Mouse (Mus musculus) erythroblast, adult 5-6 weeks (primary cell): ENCODE data around the gene Mmp9. TPM values are rescaled to one million over a fixed set of nuclear protein-coding genes. Genes with fewer than 3 reads are reported as not detected.

Experiments
- ATAC-seq: replicated peaks from 2 replicates; pipeline ENCODE4 v1.8.0; 2016; ENCODE audit warnings: moderate number of reproducible peaks, mild to moderate bottlenecking, moderate TSS enrichment, inconsistent platforms; ENCODE audit not compliant: poor library complexity, low FRiP score, severe bottlenecking
- total RNA-seq, 2 experiments: library from RNA; stranded (forward) in 1 of 2; stranded (reverse) in 1 of 2; fragments of 150-400 nt in 1 of 2; fragments of 200-764, 138-1000 nt in 1 of 2; gene quantifications; 2 replicates each; pipeline versions ENCODE4 v1.2.3 to v1.2.4; 2015 to 2017; ENCODE audit warnings: low replicate concordance in 2 of 2

The Mmp9 gene
- total RNA-seq, 2 experiments from 2014 or later: 35.7 to 73.6 TPM

DNA sequence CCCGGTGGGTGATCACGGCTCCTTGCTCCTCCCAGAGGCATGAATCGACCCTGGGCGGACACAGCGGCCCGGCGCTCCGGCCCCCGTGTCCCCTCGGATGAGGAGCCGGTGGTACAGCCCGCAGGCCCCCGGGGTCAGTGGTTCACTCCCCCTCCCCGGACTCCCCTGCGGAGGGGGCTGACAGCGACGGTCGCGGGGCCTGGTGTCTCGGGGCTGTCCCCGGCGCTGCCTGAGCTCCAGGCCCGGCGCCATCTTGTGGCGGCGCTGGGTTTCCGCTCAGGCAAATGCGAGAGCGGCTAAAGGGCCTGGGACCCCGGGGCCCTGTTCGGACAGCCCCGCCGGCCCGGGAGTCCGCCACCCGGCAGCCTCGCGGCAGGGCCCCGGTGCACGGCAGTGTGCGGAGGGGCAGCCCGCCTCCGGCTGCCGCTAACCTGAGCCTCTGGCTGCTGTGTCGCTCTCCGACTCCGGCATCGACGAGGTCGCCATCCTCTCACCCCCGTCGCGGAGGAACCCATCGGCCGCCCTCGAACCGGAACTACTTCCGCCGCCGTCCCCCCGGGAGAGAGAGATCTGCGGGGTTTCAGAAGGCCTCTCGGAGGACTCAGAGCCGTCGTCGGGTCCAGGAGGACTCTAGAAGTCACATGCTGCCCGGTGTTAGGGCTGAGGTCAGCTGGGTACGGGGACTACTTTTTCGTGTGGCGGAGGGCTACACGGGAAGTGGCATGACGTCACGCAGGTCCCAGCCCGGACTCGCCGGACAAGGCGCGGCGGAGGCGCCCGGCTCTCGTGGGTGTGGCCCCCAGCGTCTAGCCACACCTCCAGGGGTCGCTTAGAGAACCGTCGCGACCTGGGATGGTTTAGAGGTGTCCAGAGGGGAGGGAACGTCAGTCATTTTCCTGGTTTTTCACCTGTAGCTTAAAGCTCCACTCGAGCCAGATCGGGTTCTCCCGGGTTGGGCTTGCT is 29.2 kb upstream of the Mmp9 start, which contains the start of gene Zfp335:
Gene Zfp335 (minus strand): TSS at position 672 of the 963 bp plus-strand sequence.
- ATAC-seq: peak; percentile 82

DNA sequence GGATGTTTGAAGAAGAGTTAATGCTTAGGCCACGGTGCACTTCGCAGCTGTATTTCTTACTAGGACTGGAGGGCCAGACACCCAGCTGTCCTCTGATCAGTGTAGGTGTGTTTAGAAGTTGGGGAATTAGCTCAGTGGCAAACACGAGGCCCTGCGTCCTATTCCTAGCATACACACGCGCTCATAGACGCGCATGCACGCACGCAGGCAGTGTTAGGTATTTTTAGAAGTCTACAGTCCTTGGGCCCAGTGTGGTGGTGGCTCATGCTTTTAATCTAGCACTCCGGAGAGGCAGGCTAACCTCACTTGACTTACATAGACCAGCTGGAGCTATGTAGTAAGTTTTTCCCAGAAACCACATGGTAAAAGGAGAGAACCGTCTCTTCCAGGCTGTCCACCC is 28.4 kb upstream of the Mmp9 start:
- ATAC-seq: peak; percentile 38

DNA sequence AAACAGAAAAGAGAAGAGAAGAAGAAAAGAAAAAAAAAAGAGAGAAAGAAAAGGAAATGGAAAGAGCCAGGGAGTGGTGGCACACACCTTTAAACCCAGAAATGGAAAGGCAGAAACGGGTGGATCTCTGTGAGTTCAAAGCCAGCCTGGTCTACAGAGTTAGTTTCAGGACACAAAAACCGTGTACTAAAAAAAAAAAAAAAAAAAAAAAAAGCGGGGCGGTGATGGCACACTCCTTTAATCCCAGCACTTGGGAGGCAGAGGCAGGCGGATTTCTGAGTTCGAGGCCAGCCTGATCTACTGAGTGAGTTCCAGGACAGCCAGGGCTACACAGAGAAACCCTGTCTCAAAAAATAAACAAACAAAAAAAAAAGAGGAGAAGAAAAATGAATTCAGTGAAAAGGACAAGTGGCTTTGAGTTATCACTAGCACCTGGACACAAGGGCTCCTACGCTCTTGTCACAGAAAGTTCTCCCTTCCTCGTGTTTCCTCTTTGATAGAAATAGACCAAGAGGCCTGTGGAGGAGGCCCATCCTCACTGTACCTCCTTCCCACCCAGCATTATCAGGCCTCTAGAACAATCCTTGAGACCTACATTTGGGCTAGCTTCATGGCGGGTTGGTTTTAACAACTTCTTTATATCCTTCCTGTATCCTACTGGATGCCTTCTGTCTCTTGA is 27.7 kb upstream of the Mmp9 start:
- ATAC-seq: no peak

DNA sequence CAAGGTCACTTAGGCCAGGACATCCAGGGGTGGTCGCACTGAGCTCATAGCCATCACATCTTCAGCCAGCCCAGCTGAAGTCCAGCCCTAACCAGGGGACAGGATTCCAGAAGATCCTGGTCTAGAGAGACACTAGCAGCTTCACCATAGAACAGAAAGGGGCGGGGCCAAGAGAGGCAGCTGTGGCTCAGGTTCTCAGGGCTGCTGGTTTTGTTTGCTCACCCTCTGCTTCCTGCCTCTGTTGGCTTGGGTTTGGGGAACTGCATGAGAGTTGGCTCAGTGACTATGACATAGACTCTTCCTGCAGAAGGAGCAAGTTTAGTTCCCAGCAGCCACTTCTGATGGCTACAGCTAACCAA is 27.2 kb upstream of the Mmp9 start:
- no peak for ATAC-seq

DNA sequence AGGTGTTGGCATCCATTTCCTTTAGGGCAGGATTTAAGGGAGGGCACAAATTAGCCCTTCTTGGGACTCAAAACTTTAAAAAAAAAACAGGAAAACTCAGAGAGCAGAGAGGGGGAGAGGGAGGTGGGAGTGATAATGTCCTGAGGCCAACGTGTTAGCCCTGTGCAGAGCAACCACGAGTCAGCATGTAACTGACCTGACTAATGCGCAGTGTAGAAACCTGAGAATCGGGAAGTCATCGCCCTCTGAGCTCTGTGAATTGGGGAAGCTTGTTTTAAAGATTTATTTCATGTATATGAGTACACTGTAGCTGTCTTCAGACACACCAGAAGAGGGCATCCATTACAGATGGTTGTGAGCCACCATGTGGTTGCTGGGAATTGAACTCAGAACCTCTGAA is 23.8 kb upstream of the Mmp9 start:
- ATAC-seq: no peak

DNA sequence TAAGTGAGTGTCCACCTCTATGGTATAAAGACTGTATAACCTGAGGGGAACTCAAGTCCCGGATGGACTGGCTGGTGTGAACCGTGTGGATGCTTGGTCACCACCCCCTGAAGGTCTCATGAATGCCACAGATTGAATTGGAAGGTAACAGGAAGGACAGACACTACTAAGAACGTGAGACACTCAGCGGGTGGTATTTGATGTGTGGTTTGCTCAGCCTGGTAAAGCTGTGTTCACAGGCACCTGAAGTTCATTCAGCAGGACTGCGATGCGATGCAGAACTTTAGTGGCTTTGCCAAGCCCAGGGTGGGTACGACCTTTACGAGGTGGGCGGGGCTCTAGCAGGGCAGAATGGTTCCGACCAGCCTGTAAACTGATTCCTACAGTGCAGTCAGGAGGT is 23.2 kb upstream of the Mmp9 start:
- ATAC-seq: no peak

DNA sequence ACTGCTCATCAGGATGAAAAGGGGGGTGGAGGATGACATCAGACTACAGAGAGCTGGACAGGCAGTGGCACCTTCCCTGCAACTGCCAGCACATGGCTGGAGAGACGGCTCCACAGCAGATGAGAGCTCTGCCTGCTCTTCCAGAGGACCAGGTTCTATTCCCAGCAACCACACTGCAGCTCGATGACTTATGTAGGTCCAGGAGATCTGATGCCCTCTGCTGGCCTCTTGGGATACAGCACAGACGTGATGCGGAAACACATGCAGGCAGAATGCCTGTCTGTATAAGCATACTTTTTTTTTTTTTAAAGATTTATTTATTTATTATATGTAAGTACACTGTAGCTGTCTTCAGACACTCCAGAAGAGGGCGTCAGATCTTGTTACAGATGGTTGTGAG is 22.3 kb upstream of the Mmp9 start:
- ATAC-seq: peak; percentile 85

DNA sequence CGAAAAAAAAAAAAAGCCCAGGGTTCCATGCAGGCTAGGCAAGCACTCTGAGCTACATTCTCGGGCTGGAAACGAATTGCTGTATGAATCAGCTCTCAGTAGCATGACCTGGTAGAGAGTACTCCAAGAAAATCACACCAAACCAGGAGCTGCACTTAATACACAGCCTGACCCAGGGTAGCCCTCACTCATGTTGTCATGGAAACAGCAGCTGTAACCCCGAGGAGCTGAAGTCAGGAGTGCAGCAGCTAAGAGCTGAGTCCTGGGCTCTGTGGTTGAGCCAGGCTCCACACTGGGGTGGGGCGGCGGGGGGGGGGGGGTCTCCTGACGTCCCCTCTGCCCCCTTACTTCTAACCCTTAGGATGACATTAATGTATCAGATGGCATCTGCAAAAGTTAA is 18.6 kb upstream of the Mmp9 start:
- ATAC-seq: no peak

DNA sequence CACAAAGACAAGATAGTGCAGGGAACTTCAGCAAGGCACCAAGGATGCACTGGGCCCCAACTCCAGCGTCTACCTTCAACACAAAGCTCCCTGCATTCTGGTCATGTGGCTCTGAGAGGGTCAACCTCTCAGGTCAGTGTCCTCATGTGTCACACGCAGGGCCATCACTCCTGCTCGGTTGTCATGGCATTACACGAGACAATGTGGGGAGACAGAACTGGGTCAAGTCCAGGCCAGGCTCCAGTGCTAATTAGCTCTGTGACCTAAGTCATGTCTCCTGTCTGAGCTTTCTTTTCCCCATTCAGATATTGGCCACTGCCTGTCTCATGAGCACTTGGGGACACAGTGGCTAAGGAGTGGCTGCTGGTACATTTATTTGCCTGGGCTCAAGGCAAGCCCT is 17.3 kb upstream of the Mmp9 start:
- ATAC-seq: no peak

DNA sequence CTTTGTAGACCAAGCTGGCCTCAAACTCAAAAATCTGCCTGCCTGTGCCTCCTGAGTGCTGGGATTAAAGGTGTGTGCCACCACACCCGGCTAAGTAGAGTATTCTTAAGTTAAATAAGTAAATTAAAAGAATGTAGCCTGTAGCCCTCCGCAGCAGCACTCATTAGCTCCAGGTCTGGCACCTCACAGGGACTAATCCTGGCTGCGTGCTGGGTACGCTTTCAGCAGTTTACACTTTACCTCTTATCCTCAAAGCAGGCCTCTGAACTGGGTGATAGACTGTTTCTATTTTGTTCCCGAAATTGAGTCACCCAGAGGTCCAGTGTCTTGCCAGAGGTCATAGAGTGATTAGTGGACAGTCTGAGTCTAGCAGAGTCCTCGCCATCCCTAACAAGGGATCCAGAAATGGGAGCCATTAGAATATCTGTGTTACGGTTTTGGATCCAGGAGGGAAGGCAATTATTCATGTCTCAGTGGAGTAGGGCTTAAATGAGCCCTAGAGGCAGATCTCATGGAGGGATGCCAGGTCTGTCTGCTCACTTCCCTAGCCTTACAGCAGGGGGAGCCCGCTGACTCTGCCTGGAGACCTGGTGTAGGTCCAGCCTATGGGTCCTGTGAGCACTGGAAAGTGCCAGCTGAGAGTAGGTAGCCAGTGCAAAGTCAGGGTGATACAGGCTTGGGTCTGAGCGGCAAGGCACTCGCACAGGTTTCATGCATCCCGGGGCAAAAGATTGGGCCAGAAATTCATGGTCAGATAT is 16.3 kb upstream of the Mmp9 start:
- ATAC-seq: peak; percentile 85

DNA sequence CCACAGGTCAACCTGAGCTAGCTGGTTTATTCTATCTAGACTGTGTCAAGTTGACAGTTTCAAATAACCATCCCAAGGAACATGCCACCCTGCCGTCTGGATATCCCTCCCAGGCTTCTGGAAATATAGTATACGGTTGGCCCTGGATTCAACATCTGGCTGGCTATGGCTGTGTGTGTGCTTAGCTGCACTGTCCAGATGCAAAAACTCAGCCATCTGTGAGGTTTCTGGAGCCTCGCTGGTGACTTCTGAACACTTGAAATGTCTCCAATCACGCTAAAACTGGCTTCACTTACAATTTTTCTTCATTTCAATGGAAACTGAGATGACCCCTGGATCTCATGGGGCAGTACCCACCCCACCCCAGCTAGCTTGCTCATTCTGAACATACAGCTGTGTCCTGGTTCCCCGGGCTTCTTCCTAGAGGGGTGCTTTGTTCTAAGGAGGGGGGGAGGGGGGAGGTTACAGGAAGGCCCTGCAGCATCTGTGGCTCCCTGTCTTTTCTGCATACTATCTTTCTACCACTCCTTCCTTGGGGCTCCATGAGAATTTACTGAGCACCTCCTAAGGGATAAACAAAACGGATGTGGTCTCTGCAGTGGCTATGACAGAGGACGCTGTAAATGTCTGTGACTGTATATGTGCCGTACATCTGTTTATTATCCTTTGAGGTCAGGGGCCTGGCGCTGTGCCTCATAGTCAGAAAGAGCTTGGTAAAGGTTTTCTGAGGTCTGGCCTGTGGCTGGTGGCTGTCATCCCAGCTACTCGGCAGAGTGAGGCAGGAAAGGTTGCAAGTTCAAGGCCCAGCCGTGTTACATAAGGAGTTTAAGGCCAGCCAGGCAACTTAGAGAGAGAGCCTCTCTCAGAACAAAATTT is 9.6 kb upstream of the Mmp9 start:
- ATAC-seq: no peak

DNA sequence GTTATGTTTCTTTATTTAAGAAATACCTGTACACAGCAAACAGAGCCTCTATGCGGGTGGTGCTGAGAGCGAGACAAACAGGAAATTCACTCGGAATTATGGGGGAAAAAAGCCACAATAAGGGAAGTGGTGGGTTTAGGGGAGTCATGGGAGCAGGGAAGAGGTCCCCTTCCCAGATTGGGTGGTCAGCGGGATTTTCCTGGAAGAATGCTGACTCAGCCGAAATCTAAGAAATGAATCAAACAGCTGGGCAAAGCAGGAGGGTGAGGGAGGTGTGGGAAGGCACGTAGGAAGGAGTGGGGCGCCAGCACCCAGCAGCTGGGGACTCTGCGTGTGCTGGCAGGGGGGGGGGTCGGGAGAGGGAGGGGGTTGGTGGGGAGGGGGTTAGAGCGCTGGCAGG is 7.0 kb upstream of the Mmp9 start:
- ATAC-seq: no peak

DNA sequence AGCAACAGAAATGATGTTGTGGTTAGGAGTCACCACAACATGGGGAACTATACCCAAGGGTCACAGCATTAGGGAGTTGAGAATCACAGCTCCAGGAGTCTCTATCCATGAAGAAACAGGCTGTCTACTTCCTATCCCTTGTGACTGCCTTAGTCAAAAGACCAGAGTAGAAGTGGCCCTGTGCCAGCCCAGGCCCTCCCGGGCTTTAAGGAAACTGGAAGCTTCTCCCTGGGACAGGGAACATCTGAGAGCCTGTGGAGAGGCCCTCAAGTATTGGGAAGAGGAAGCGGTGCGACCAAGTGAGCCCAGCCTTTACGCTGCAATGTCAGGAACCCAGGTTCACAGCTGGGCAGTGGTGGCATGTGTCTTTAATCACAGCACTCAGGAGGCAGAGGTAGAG is 4.6 kb upstream of the Mmp9 start:
- no peak for ATAC-seq

DNA sequence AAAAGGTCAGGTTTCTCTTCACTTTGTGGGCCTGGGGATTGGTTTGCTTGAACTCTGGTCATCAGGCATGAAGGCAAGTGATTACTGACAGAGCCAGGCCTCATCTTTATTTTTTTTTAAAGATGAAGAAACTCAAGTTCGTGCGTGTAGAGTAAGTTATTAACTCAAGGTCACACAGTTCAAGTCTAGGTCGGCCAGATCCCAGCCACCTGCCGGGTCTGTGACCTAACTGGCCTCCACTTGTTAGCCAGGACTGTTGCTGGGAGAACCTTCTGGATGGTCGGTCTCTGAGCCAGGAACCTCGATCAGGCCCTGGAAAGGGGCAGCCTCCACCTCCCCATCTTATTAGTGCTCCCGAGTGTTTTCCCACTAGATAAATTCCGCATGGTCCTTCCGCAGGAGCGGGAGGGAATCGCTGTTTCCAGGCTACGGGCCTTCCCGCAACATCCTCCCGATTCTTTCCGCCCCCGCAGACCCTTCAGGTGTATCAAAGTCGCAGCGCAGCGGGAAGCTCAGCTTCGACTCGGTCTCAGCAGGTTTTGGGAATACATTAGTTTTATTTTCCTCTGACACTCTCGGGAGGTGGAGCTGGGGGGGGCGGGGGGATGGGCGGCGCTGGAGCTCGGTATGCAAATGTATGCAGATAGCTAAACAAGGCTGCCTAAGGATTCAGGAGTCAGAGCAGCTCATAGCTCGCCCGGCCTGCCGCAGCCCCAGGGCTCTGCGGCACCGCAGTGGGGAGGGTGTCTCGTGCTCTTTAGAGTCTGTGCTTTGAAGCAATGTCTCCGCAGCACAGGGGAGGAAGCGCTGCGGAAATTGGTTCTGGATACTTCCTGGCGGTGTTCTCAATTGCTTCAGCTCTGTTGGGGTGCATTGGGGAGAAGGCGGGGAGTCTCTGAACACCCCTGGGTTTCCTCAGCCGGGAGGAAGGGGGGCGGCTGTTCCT is 2.2 kb upstream of the Mmp9 start:
- no peak for ATAC-seq

DNA sequence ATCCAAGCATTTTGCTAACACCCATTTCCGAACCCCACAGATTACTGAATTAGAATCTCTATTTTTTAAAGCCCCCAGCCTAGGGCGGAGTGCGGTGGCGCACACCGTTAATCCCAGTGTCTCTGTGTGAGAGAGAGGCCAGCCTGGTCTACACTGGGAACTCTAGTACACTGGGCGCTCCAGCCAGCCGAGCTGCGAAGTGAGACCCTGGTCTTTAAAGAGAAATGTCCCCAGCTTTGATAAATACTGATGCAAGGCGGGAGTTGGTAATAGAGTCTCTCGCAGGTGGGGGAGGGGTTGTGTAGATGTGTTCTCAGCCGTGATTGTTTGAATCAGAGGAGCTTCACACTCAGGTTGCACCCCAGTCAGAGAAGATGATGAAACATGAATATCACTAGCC is 1.5 kb upstream of the Mmp9 start:
- ATAC-seq: no peak

DNA sequence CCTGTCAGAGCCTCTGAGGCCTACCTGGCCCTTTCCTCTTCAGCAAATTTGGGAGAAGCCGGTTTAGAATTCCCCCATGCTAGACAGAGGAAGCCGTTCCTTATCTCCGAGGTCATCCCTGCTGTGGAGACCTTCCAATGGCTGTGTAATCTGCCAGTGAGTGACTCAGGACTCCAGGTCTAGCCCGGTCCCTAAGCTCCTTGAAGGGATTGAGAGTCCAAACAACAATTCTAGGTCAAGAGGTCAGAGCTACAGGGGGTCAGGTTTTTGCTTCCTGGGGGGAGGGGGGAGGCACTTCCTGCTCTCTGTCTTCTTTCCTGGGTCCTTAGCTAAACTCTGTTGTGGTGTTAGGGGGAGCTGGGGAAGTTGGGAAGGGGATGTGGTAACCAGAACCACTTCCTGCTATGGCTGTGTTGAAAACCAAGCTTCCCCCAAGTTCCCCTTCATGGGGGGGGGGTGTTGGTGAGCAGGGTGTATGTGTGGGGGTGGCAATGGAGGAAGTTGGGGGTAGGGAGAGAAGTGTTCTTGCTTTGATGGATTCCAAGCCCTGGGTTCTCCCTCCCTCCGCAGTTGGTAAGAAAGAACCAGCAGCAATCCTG is 2.2 kb downstream of the Mmp9 start:
- ATAC-seq: no peak

DNA sequence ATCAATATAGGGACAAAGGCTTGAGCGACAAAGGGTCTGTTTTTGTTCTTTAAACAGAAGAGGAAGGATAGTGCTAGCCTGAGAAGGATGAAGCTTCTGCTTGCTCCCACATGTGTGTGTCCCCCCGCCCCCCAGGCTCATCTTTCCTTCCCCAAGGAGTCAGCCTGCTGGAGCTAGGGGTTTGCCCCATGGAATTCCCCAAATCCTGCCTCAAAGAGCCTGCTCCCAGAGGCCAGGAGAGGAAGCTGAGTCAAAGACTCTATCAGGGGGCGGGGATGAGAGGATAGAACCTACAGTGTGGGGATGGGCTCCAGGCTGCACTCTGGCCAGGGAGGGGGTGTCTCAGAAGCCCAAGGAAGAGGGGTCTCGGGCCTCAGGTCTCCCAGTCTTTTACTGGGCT is 6.9 kb downstream of the Mmp9 start:
- no peak for ATAC-seq

DNA sequence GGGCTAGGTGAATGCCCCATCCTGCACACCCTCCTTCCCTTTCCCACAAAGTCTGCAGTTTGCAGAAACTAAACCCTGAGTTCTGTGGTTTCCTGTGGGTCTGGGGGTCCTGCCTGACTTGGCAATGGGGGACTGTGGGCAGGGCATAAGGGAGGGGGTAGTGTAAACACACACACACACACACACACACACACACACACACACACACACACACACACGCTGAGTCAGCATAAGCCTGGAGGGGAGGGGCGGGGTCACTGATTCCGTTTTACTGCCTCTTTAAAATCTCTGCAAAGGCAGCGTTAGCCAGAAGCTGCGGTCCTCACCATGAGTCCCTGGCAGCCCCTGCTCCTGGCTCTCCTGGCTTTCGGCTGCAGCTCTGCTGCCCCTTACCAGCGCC is 7.3 kb downstream of the Mmp9 start:
- no peak for ATAC-seq
